Mouse (Mus musculus): Measurements from ENCODE around the gene Tmem268. TPM values are rescaled to one million over a fixed set of nuclear protein-coding genes. Genes with fewer than 3 reads are reported as not detected.

Gene Tmem268
- polyA plus RNA-seq, 1 experiment from 2014 or later = 6.6 TPM

Other genes starting within 250 kb of the Tmem268 start
- 0.23 TPM in 1 of 2 replicates, not detected in the other for gene Orm1, start 214.2 kb upstream of the Tmem268 start, polyA plus RNA-seq (2015; fragmentation: Nextera tagmentation; extraction: Ambion mirVana)
- not detected in 2 replicates for gene Orm3, start 202.6 kb upstream of the Tmem268 start, polyA plus RNA-seq (2015; fragmentation: Nextera tagmentation; extraction: Ambion mirVana)
- not detected in 2 replicates for gene Orm2, start 196.3 kb upstream of the Tmem268 start, polyA plus RNA-seq (2015; fragmentation: Nextera tagmentation; extraction: Ambion mirVana)
- gene Akna, start 155.4 kb upstream of the Tmem268 start, polyA plus RNA-seq (2015; fragmentation: Nextera tagmentation; extraction: Ambion mirVana) = 6.2 and 7.0 TPM in 2 replicates
- 1.8 and 2.9 TPM in 2 replicates for gene Whrn, start 62.8 kb upstream of the Tmem268 start, polyA plus RNA-seq (2015; fragmentation: Nextera tagmentation; extraction: Ambion mirVana)
- gene Atp6v1g1, start 14.0 kb upstream of the Tmem268 start, polyA plus RNA-seq (2015; fragmentation: Nextera tagmentation; extraction: Ambion mirVana) = 257 and 277 TPM in 2 replicates
- gene Gm11213, start 46.5 kb downstream of the Tmem268 start, polyA plus RNA-seq (2015; fragmentation: Nextera tagmentation; extraction: Ambion mirVana) = not detected in 2 replicates
- gene Tex48, start 63.6 kb downstream of the Tmem268 start, polyA plus RNA-seq (2015; fragmentation: Nextera tagmentation; extraction: Ambion mirVana) = not detected in 2 replicates
- not detected in 2 replicates for gene Gm11214, start 104.6 kb downstream of the Tmem268 start, polyA plus RNA-seq (2015; fragmentation: Nextera tagmentation; extraction: Ambion mirVana)
- 0.08 and 0.21 TPM in 2 replicates for gene Tnfsf15, start 186.3 kb downstream of the Tmem268 start, polyA plus RNA-seq (2015; fragmentation: Nextera tagmentation; extraction: Ambion mirVana)

All from stomach, embryonic 16.5 days (tissue).